Mouse (Mus musculus) heart, embryonic 10.5 days (tissue): Measurements from ENCODE around the gene Acox3. TPM values are rescaled to one million over a fixed set of nuclear protein-coding genes. Genes with fewer than 3 reads are reported as not detected.

Experiments used
- polyA plus RNA-seq: library from polyadenylated mRNA; unstranded; fragments of >200 nt; fragmentation: Nextera tagmentation; extraction: Ambion mirVana; gene quantifications from 2 replicates; pipeline ENCODE4 v1.2.1, GENCODE M21; 2016

Gene Acox3
- polyA plus RNA-seq, 1 experiment from 2014 or later: 9.9 TPM

Other genes starting within 250 kb of the Acox3 start
- gene Hmx1, start 193.9 kb upstream of the Acox3 start, polyA plus RNA-seq: 0.30 and 0.41 TPM in 2 replicates
- 5.0 and 8.3 TPM in 2 replicates for gene Cpz, start 57.3 kb upstream of the Acox3 start, polyA plus RNA-seq
- gene Trmt44, start 8.0 kb upstream of the Acox3 start, polyA plus RNA-seq: 5.6 and 9.4 TPM in 2 replicates
- gene Htra3, start 96.7 kb downstream of the Acox3 start, polyA plus RNA-seq: 4.6 and 7.2 TPM in 2 replicates
- 7.8 and 13.1 TPM in 2 replicates for gene Sh3tc1, start 156.9 kb downstream of the Acox3 start, polyA plus RNA-seq
- gene Ablim2, start 174.8 kb downstream of the Acox3 start, polyA plus RNA-seq: 1.7 and 2.6 TPM in 2 replicates